Mouse (Mus musculus): ENCODE measurements around the gene Gm38100.

Gene Gm38100

DNA sequence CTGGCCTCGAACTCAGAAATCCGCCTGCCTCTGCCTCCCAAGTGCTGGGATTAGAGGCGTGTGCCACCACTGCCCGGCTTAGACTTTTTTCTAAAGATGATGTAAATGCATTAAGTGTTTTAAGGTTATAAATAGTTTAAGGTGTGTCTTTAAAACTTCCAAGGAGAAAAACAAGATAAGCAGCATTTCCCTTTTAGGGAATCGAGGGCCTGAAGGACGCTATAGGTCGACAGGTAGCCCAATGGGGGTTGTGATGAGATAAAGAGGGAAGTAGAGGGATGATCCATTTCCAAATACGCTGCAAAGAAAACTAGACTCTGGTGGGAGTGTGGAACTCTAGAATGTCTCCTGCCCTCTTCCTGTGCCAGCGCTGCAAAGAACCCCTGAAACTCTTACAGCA is at the start of gene Gm38100:
Gene Gm38100, plus strand, starts transcription at position 301 of the 400 bp plus-strand sequence.
- no peak for DNase-seq

DNA sequence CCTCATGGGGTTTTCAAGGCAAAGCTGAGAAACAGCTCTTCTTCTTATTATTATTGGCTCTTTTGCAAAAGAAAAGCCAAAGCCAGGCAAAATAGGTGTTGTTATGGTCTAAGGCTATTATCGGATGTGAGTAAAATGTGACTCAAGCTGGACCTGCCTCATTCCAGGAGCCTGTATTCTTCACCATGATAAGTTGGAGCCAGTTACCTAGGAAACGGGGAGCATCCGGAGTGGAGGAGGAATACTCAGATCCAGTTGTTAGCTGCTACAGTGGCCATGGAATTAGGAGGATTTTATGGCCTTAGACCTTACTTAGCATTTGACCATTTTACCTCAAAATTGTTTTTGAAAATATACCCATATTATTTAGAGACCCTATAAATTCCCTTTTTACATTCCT is 49.4 kb upstream of the Gm38100 start:
- no peak for DNase-seq

DNA sequence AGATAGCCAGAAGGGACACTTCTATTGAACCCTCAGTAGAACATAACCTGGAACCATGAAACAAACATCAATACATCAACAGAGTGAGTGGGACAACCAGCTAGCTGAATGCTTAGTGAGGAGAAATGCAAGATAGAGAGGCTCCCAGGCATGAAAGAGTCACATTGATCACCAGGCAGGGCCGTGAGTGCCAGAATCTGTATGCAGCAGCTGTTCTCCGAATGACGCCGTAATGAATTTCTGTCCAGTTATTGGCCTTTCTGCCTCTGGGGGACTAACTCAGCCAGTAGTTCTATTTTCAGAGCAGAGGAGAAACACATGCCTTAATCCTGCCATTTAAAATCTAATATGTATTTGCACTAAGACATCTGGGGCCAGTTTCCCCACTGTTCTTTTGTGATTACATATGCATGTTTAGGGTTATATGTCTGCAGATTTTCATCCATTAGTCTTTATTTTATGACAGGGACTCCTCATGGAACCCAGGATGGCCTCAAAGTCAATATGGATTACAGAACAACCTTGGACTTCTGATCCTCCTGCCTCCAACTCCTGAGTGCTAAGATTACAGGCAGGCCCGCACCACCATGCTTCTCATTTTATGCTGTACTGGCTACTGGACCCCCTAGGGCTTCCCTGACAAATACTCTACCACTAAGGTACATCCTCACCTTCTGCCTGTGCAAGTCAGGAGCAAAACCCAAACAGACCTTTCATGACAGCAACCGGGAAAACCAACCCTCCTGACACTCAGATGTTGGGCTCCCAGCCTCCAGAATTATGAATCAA is 47.9 kb upstream of the Gm38100 start:
- no peak for DNase-seq

DNA sequence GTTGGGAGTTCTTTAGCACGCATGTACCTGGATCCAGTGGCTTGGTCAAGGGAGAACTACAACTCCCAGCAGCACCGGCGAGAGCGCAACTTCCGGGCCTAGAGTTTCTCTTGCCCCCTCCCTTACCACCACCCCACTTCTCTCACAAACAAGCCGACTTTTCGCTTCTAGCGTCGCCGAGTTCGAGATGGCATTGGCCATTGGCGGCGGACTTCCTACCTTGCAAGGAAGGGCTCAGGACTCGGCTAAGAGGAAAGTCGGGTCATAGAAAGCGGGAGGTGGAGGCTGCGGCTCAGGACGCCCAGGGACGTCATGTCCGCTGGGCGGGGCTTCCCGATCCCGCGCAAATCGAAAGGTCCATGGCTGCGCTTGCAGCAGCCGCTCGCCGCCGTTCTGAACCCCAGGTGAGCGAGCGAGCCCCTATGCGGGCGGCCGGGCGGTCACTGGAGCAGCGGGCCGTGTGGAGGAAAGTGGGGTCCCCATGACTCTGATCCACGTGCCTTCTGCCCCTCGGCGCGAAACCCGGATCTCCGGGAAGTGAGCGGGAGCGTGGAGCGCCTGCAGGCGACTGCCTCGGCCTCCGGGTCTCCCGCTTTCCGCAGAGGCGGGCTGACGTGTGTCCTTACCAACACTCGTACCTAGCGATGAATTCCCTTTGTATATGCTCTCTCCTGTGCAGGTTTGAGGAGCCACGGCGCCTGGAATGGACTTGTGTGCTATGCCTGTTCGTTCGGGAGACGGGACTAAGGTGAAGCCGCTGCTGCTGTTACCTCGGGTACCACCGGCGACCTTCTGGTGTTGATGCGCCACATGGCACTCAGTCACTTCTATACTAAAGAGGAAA is 39.5 kb upstream of the Gm38100 start, which contains the start of gene Exo1:
Gene Exo1, plus strand, starts transcription at position 129 of the 844 bp plus-strand sequence.
- peak; percentile 70 to 74 for DNase-seq

DNA sequence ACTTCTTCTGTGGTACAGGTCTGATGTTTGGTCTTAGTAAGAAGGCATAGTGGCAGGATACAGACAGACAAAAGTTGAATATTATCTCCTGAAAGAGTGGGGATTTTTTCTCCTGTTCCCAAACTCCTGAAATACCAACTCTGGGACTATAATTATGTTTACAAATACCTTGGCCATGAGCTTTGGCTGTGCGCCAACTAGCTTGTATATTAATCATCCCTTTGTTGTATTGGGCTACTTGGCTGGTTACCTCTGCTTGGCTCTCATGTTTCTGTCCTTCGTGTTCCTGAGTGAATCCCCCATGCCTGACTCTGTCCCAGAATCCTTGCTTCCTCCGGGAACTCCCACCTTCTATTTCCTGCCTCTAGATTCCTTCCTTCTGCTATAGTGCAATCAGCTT is 36.7 kb upstream of the Gm38100 start:
- DNase-seq: no peak

DNA sequence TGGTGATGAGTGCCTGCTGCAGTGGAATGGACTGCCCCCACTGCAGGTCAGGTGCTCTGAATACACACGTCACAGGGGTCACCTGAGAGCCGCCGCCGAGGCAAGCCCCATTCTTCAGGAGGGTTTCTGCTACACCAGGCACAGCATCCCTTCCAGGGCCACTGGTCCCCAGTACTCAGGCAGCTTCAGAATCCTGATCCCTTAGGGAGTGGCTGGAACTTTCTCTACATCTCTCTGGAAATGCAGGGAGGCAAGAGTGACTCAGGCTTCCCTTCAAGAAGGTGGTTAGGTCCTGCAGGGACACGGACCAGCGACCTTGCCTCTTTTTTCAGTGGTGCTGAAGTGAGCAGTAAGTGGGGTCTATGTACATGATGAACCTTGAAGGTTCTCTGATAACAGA is 26.9 kb upstream of the Gm38100 start:
- DNase-seq: no peak

DNA sequence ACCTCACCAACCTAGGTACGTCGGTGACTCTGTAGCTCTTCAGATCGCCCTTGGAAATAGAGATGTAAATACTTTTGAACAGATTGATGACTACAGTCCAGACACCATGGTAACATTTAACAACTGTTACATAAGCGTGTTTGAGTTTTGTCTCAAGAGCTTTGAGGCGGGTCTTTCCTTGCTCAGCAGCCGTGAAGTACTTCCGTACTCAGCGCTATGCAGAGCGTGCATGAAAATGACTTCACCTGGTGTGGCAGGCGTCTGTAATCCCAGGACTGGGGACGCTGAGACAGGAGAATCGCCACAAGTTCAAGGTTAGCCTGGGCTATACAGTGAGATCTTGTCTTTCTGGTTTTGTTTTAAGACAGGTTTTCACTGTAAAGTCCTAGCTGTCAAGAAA is 26.4 kb upstream of the Gm38100 start:
- DNase-seq: no peak

DNA sequence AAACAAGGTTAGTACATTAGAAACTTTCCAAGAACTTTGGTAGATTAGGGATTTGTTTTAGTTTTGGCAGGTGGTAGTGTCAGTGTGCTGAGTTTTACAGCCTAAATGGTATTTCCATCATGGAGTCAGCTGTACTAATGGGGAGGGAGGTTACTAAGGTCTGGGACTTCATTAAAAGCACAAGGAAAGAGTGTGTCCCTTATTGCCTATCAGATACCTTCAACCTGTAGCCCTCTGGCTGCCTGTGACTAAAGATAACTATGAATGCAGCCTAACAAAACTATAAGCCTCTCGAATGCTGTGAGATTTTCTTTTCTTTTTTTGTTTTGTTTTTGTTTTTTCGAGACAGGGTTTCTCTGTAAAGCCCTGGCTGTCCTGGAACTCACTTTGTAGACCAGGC is 8.9 kb upstream of the Gm38100 start:
- DNase-seq: no peak

DNA sequence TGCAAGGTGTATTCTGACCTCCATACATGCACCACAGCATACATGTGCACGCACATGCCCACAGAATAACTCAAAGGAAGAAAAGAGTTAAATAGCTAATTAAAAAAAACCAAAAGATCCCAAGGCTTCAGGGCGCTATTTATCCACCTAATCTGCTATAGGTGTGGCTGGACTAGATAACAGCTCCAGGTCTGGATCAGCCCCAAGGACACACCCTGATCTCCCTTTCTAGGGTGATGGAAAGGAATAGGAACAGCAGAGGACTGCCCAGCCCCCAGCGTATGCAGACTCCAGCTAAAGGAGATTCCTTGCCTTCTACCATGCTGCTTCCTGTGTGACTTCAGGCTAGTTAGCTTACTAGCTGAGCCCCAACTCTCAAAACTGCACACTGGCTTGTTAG is 8.1 kb upstream of the Gm38100 start:
- no peak for DNase-seq

DNA sequence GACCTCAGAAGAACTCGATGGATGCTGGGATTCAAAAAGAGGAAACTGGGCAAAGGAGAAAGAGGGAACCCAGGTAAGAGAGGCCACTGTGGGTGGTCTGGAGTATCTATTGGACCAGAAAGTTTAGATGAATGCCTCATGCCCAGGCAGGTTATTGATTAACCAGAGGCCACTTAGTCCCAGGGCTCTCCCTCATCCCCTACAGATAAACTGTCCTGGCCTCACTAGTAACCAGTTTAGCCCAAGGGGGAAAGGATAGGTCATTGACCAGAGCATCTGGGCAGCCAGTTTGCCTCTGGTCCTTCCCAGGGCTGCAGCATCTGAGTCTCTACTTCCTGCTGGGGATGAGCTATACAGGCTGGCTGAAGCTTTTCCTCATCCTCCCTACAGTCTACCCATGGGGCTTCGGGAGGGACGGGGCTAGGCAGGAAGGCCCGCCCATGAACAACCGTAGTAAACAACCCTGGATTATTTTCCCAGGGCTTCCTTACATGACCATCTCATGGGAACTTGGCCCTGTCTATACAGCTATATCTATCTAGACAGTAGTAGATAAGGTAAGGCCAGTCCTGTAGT is 6.3 kb upstream of the Gm38100 start:
- DNase-seq: no peak

DNA sequence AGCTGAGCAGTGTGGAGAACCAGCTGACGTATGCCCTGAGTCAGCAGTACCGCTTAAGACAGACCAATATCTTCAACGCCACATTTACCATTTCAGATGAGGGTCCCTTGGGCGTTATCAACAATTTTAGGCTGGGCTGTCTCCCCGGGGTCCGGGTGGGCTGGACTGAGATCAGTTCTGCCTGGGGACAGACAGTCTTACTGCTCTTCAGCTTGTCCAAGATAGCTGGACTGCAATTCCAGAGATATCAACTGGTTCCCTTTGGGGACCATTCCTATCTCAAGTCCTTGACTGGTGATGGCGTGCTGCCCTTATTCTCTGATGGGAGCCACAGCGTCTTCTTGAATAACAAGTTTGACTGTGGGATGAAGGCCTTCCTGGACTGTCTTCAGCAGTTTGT is 962 bp downstream of the Gm38100 start:
- no peak for DNase-seq

DNA sequence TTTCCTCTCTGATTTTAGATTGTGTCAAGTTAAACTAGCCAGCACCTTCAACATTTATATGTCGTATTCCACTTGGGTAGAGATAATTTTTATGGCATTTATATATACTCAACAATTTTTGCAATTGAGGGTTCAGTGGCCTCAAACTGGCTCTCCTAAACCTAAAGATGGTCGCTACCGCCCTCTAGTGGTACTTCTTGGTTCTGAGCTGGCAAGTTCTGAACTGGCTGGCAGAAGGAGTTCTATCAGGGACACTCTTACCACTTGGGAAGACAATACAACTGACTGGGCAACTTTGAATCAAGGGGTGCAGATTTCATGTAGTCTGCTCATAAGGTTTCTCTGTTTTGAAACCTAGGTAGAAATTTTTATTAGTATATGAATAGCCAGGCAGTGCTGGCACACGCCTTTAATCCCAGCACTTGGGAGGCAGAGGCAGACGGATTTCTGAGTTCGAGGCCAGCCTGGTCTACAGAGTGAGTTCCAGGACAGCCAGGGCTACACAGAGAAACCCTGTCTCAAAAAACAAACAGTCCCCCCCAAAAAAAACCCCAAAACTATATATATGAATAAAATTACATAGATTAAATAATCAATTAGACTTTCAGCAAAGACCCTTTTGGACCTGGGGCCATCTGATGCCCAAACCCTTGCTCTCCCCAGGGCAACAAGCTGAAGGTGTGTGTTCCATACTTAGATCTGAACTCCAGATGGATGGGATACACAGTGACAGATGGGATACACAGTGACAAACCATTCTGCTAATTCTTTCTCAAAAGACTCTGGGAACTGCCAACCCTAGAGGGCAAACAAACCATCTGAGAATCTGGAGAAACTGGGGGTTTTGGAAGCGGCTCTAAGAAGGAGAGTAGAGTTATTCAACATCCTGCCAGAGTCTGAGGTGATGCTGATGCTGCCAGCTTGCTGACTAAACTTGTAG is 4.0 kb downstream of the Gm38100 start:
- DNase-seq: peak; percentile 7 to 9

DNA sequence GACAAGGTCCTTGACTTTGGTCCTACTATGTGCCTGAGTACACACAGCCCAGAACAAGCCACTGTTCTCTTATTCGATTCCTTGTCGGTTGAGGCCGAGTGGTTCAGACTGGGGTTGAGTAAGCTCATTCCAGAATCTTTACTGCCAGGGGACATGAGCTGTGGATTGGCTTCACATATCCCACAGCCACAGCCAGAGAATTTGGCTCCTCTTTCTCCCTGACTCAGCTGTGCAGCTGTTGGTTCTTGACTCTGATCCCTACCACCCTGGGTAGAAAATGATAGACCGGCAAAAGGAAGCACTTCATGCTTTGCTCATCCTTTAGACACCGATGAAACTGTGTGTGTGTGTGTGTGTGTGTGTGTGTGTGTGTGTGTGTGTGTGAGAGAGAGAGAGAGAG is 11.3 kb downstream of the Gm38100 start:
- no peak for DNase-seq

DNA sequence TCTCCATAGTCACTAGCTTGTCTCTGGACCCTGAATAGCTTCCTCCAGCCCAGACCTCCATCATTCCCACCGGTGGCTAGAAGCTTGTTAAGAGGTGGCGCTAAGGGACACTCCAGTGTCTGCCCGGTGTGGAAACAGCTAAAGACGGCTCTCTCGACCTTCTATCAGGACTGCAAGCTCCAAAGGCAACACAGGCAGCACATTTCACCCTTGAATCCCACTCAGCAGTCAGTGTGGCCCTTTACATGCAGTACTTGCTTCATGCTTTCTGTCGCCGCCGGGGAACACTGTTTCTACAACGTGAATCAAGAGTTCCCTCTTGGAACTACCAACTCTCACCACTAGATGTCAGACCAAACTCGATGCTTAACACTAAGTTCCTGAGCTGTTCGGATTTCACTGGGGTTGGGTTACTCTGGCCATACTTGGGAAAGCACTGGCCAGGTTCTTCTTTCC is 16.2 kb downstream of the Gm38100 start:
- DNase-seq: no peak

DNA sequence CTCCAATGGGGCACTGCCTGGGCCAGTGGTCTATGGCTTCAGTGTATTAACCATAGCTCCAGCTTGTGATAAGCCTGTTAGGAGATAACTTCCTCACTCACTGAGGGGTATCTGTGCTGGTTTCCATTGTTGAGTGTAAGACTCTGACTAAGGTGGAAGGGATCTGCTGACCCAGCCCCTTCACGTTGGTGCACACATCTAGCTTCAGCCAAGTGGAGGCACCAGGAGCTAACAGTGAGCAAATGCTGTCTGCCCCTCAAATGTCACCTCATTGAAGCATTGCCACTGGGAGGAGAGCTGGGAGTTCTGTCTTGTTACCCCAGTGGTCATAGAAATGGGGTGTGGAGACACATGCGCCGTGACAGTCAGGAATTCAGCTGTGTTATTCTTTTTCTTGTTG is 18.6 kb downstream of the Gm38100 start:
- no peak for DNase-seq

DNA sequence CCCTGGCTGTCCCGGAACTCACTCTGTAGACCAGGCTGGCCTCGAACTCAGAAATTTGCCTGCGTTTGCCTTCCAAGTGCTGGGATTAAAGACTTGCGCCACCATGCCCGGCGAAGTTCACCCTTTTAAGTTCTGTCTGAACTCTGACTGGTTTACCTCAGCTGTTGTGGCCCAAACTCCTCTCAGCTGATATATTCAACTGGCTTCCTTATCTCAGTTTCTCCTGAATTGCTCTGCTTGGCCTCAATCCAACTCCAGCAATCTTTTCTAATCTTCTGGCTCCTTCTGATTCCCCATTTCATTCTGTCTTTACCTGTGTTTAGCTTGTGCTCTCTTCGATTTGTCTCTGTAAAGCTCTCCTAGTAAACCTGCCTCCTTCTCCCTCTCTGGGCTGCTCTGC is 23.0 kb downstream of the Gm38100 start:
- no peak for DNase-seq

DNA sequence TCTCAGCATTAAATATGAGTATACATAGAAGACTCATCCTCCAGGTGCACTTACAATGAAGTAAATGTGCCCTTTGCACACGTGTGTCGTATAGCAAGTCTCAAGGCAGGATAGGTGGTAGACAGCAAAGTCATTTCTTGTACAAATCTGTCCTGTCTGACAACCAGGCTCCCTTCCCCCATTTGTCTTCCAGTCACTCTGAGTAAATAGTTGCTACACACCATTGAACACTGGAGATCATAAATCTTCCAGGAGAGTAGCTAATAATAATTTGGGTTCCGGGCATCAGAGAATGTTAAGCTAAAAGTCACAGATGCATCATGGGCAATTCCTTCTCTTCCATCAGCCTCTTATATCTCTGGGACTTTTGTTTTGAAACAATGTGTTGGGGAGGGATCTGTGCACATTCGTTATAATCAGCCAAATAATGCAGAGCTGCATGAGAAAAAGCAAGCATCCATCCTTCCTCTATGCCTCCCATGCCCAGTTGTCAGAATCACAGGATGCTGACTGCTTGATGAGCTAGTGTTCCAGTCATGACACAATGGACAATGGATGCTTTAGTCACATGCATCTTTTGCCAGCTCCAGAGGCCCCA is 26.7 kb downstream of the Gm38100 start:
- DNase-seq: no peak

DNA sequence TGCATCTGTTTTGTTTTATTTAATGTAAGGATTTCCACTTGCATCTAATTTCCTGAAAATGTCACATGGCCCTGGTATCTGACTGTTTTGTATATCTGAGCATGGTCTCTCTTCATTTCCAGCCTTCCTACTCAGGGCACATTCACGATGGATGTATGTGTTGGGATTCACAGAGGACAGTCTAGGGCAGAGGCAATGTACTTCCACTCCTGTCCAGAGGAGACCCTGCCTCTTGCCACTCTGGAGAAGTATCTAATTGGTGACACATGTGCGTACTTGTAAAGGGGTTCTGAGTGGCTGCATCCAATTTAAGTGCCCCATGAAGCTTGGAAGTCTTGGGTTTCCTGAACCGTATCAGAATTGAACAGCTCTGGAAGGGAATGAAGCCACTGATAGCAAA is 30.3 kb downstream of the Gm38100 start:
- DNase-seq: no peak

DNA sequence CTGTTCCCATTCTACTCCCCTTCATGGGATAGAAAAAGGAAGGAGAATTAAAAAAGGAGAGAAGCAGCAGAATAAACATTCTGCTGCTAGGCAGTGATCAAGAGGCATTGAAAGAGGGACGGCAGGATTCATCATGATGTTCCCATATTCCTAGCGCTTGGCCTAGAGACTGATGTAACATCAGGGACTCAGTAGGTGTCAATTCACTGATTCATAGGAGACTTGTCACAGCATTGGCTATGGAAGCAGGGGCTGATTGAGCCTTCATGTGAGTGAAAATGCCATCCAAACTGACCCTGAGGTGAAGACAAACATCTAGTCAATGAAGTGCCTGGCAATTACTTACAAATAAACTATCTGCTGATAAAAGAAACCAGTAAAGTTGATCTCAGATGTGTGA is 30.7 kb downstream of the Gm38100 start:
- no peak for DNase-seq

DNA sequence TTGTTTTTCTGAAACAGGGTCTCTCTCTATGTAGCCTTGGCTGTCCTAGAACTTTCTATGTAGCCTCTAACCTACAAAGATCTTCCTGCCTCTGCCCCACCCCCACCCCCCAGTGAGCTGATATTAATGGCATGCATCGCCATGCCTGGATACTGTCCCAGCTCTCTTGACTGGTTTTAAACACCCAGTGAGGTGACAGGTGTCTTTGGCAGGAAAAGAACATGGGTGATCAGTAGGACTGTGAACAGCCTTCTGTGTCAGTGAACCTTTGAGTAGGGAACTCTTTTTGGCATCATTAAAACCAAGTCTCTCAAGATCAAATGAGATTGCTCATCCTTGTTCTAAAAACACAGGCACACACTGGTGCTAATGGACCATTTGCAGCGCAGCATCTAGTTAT is 41.7 kb downstream of the Gm38100 start:
- DNase-seq: no peak

DNA sequence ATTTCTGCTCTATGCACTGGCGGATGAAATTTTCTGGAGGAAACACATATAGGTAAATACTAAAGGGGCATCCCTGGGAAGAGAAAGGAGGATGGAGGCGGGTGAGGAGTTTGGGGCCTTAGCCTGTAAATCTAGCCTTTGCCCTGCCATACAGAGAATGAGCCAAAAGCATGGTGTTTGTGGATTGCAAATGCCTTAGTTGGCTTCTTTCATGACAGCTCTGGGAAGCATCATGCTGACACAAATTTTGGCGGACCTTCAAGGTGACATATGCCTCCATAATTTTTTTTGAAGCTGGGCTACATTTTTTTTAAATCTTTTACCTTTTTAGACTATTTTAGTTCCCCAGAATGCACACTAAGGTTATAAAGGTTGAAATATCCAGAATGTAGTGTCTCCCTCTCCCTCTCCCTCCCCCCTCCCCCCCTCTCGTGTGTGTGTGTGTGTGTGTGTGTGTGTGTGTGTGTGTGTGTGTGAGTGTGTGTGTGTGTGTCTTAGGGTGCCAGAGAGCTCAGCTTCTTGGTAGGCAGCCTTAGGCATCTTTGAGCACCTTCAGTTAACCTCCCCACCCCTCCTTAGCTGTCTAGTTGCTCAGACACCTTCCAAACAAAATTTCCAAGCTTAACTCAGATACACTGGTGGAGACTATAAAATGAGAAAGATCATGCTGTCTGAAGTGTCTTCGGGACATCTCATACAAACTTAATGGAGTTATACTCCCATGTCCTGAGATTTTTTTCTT is 47.0 kb downstream of the Gm38100 start:
- DNase-seq: no peak
